Mouse (Mus musculus) cerebral cortex, adult 2 months (tissue): ENCODE measurements around the gene Arhgef25.

Experiments
- WGBS: fragments of 180-500 bp; shearing (Covaris S2); methylation state at CpG from one replicate; pipeline ENCODE4 v1.1.7; 2018; 5-methylcytosine and 5-hydroxymethylcytosine counted together

The Arhgef25 gene

DNA sequence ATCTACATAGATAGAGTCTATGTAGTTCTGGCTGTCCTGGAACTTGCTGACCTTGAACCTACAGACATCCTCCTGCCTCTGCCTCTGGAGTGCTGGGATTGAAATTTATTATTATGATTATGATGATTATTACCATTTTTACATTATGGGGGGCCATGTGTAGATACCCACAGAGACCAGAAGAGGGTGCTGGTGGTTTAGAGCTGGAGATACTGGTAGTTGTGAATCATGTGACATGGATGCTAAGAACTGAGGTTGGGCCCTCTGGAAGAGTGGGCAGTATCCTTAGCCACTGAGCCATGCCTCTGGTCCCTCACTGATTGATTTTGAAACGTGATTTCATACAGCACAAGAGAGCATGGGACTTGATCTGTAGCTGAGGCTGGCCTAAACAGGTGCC is 3.4 kb downstream of the Arhgef25 start:
- 83% methylated on average over 1 of the region's 1 CpGs for WGBS

- 89% methylated on average over 15 of the region's 15 CpGs for WGBS
Measured at GRCm38 (mm10) chr10:127185506-127185905, 4.4 kb downstream of the Arhgef25 start.

GRCm38 (mm10) chr10:127185101-127185500 is 4.8 kb downstream of the Arhgef25 start:
- WGBS = 63% methylated on average over 9 of the region's 9 CpGs

DNA sequence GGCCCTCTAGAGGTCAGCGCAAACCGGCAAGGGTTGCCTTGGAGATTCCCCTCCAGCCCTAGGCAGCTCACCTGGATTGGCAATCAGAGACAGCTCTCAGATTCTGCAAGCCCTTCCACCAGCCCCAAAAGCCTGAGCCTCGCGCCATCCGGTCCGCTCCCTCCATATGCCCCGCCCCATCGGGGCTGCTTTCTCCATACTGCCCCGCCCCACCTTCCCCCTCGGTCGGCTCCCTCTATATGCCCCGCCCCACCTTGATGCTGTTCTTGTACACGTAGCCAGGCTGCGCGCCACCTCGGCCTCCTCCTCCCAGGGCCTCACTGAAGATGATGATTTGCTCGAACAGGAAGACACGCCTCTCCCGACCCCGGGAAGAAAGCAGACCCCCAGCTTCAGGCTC is 6.1 kb downstream of the Arhgef25 start:
- WGBS = 43% methylated on average over 20 of the region's 20 CpGs

GRCm38 (mm10) chr10:127182624-127183023 is 7.3 kb downstream of the Arhgef25 start:
- whole genome bisulfite sequencing = 76% methylated on average over 4 of the region's 4 CpGs

- WGBS = 63% methylated on average over 6 of the region's 6 CpGs
Measured at GRCm38 (mm10) chr10:127181566-127181965, 8.3 kb downstream of the Arhgef25 start.

GRCm38 (mm10) chr10:127180695-127181047 is 9.2 kb downstream of the Arhgef25 start:
- 69% methylated on average over 3 of the region's 3 CpGs for WGBS

DNA sequence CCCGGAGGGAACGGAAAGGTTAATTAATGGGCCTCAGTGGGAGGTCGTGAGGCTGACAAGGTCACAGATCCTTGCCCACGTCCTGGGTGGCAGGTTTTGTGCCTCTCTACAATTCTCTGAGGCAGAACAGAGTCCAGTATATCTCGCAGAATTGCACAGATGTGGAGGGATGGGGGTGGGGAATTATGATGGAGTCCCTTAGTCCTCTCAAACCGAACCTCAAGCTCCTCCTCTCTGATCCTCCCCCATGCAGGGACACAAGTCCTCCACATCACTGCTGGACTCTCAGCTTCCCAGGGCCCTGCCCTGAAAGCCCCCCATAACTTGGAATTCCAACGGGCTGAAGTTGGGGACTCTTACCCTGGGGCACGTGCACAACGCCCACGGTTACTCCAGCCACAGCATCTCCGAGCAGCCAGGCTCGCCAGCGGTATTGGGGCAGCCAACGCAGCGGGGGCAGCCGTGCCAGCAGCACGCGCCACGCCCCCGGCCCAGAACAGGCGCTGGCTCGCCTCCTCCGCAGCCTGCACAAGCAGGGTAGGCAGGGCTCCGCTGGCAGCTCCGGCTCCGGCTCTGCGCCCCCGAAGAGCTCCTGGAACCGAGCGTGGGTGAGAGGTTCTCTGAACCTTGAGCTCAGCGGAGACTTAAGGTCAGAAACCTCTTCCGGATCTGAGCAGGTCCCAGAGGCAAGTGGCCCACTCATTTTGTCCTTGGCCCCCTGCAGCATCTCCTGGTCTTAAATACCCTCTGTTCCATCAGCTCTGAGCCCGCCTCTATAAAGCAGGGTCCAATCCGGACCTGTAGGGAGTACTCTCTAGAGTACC is 9.8 kb downstream of the Arhgef25 start, which contains the start of gene Slc26a10:
Slc26a10 (minus strand) TSS at position 775 of the 824 bp plus-strand sequence.
- 5% methylated on average over 34 of the region's 34 CpGs for WGBS

- WGBS = 9% methylated on average over 41 of the region's 41 CpGs
Measured at GRCm38 (mm10) chr10:127178286-127179027, 11.4 kb downstream of the Arhgef25 start.

- WGBS = 3% methylated on average over 23 of the region's 23 CpGs
Measured at GRCm38 (mm10) chr10:127177719-127178118, 12.2 kb downstream of the Arhgef25 start.

DNA sequence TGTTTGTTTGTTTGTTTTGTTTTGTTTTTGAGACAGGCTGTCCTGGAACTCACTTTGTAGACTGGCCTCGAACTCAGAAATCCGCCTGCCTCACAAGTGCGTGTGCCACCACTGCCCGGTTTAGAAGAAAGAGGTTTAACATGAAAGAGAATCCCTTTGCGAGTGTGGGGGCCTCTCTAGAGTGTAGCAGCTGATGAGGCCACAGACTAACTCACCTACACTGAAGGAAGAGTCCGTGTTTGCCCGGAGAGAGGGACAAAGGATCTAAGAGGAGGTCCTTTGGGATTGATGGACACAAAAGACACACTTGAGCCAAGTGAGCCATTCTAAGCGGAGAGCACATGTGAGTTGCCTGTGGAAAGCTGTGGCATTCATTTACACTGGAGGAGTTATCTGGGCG is 12.6 kb downstream of the Arhgef25 start:
- 25% methylated on average over 9 of the region's 9 CpGs for WGBS

DNA sequence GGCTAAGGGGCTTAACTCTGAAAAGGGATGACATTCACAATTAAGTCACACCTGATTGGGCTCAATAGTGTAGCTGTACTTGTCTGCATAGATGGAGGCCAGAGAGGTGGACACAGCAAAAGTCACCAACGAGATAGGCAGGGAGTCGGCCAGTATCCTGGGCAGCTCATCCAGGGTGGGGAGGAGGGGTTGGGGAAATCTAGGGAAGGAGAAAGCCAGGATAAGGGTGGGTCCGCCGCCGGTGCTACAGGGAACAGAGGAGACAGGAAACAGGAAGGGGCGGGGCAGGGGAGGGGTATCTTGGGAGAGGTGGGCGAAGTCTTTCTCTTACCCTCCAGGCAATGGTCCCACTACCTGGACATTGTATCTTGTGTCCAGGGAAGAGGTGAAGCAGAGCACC is 13.1 kb downstream of the Arhgef25 start:
- WGBS = 29% methylated on average over 7 of the region's 7 CpGs

DNA sequence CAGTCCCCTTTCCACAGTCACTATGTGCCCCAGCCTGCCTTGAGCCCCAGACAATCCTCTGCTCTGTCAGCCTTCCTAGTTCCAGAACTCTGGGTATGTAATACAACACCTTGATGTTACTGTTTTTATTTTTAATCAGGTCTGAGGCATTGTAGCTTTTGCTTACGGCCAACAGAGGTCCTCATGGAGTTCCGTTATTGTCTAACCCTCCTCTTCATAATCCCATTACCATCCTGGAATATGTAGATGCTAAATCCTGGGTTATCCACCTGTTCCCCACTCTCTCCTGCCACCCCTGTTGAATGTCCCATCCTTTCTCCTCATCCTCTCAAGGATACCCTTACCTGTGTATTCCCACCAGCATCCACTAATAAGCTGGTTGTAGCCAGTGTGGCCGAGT is 13.7 kb downstream of the Arhgef25 start:
- 37% methylated on average over 3 of the region's 3 CpGs for WGBS

- WGBS = 85% methylated on average over 7 of the region's 7 CpGs
Measured at GRCm38 (mm10) chr10:127174170-127174569, 15.7 kb downstream of the Arhgef25 start.

- WGBS = 77% methylated on average over 16 of the region's 16 CpGs
Measured at GRCm38 (mm10) chr10:127173148-127174065, 16.5 kb downstream of the Arhgef25 start.

- 86% methylated on average over 15 of the region's 15 CpGs for WGBS
Measured at GRCm38 (mm10) chr10:127171631-127172200, 18.2 kb downstream of the Arhgef25 start.

DNA sequence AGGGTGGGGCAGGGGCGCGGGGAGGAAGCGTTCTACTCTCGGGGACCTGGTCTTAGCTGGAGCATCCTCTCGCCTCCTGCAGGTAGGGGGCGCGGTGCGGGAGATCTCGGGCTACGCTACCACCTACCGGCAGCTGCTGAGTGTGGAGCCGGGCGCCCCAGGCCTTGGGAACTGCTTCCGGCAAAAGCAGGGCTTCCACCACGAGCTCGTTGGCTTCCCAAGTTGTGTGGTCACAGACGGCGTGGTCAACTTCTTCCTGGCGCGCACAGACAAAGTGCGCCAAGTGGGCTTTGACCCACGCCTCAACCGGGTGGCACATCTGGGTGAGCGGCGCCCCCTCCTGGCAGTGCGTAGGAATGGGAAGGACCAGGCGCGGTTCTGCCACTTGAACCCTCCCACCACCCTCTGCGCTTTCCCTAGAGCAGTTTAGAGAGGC is 19.0 kb downstream of the Arhgef25 start:
- WGBS = 6% methylated on average over 28 of the region's 29 CpGs

DNA sequence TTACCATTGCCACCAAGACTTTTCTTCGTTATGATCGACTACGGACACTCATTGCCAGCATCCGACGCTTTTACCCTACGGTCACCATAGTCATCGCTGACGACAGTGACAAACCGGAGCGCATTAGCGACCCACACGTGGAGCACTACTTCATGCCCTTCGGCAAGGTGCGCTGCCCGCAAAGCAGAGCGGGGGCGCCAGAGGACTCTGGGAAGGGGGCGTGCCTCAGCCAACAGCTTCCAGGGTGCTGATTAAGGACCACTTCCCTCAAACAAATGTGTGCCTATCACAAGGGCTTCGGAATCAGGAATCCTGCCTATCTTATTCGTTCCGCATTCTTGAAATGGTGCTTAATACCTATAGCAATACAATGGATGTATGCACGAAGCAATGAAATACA is 19.9 kb downstream of the Arhgef25 start:
- WGBS = 25% methylated on average over 22 of the region's 22 CpGs

DNA sequence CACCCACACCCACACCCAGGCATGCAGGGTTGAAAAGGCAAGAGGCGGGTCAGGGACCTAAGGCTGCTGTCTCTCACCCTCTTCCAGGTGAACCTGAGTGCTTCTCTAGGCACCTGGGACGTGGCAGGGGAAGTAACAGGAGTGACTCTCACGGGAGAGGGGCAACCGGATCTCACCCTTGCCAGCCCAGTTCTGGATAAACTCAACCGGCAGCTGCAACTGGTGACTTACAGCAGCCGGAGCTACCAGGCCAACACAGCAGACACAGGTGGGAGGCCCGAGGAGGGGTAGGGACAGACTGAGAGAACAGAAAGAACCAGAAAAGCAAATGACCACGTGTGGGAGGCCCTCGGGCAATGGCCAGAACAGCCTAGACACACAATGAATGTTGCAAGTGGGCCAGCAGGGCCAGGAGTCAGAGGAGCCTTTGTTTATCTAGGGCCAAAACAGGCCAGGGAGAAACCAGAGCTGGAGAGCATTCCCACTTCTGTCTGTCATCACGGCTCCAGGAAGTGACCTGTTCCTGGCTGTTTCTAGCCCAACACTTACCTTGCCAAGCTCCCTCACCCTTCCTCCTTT is 22.2 kb downstream of the Arhgef25 start:
- 39% methylated on average over 10 of the region's 10 CpGs for WGBS

- WGBS = 34% methylated on average over 15 of the region's 15 CpGs
Measured at GRCm38 (mm10) chr10:127166771-127167613, 22.9 kb downstream of the Arhgef25 start.
